Mouse (Mus musculus) A20 (cell line): ENCODE results near the gene Ubl4a.
A peak's percentile ranks its signal among the peaks of the same experiment; 100 is the strongest.
"Not testable (repeated sequence)": the region's sequence is repeated elsewhere in the genome, so short reads cannot be mapped to it uniquely, and the experiment has no call there.

Source experiments
- DNase-seq: peaks from one replicate; pipeline ENCODE4 v3.0.0-alpha.2; 2011; ENCODE audit warnings: low read depth, low spot score

The Ubl4a gene

GRCm38 (mm10) chrX:74372888-74373549 lies at the start of gene Ubl4a, which contains the start of gene Slc10a3:
Gene Ubl4a, minus strand, starts transcription at chrX:74373218.
Gene Slc10a3, minus strand, starts transcription at chrX:74373349.
- peak; percentile 90 for DNase-seq

GRCm38 (mm10) chrX:74413377-74413776 lies 40.4 kb upstream of the Ubl4a start:
- DNase-seq = peak; percentile 64

GRCm38 (mm10) chrX:74408340-74408739 lies 35.3 kb upstream of the Ubl4a start:
- no peak for DNase-seq

- DNase-seq = no peak
Observed at GRCm38 (mm10) chrX:74400136-74400535, 27.1 kb upstream of the Ubl4a start.

GRCm38 (mm10) chrX:74392535-74393443 lies 19.8 kb upstream of the Ubl4a start, which contains the start of the genes Fam3a and Ikbkg:
Gene Fam3a, minus strand, starts transcription at chrX:74393272.
Gene Ikbkg, plus strand, starts transcription at chrX:74393290.
- peak; percentile 90 for DNase-seq

- no peak for DNase-seq
Observed at GRCm38 (mm10) chrX:74388153-74388552, 15.1 kb upstream of the Ubl4a start.

GRCm38 (mm10) chrX:74384451-74384850 lies 11.4 kb upstream of the Ubl4a start:
- no peak for DNase-seq

GRCm38 (mm10) chrX:74368209-74368909 lies 4.7 kb downstream of the Ubl4a start:
- DNase-seq = peak; percentile 81

- no peak for DNase-seq
Observed at GRCm38 (mm10) chrX:74367512-74367911, 5.5 kb downstream of the Ubl4a start.

GRCm38 (mm10) chrX:74359171-74359570 lies 13.8 kb downstream of the Ubl4a start:
- no peak for DNase-seq

GRCm38 (mm10) chrX:74357069-74357468 lies 15.9 kb downstream of the Ubl4a start:
- not testable (repeated sequence) for DNase-seq

- peak; percentile 83 for DNase-seq
Observed at GRCm38 (mm10) chrX:74353467-74353770, 19.6 kb downstream of the Ubl4a start, which contains the start of gene Lage3. Gene Lage3, minus strand, starts transcription at chrX:74353618.

- DNase-seq = peak; percentile 19
Observed at GRCm38 (mm10) chrX:74352645-74353466, 20.2 kb downstream of the Ubl4a start.

- DNase-seq = no peak
Observed at GRCm38 (mm10) chrX:74330166-74330930, 42.7 kb downstream of the Ubl4a start.

- no peak for DNase-seq
Observed at GRCm38 (mm10) chrX:74329215-74329671, 43.8 kb downstream of the Ubl4a start.

- peak; percentile 85 for DNase-seq
Observed at GRCm38 (mm10) chrX:74328725-74329161, 44.3 kb downstream of the Ubl4a start, which contains the start of gene Plxna3. Gene Plxna3, plus strand, starts transcription at chrX:74329066.
